Mouse (Mus musculus) heart, postnatal 0 days (tissue): ENCODE measurements around the gene Kansl1.

Source experiments
- CTCF ChIP-seq: IDR thresholded peaks from 2 replicates; pipeline ENCODE4 v1.5.1; 2016; ENCODE audit warnings: antibody characterized with exemption, control low read depth, low read depth
- EP300 ChIP-seq: IDR thresholded peaks from 2 replicates; pipeline ENCODE4 v1.6.1; 2016; ENCODE audit warnings: antibody characterized with exemption, low read depth

DNA sequence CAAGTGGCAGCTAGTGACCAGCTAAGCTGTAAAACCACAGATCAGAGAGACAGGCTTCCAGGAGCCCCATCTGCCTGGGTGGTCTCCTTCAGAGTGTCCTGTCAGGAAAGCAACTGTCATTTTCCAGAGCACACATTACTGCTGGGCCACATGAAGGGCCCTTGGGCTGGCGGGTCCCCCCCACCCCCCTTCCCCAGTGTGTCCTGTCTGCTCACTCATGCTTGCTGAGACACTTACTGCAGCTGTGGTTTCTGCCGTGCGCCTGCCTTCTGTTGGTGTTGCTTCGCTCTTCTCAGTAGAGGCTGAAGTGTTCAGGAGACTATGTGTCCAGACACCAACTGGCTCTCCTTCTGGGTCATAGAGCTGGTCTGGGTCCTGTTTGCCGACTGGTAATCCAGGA lies 148.2 kb downstream of the Kansl1 start:
- TF ChIP-seq EP300 (no peak), CTCF (no peak)
